Mouse (Mus musculus) heart, adult 18-20 months (tissue): ENCODE measurements around the gene Ctdspl. TPM values are rescaled to one million over a fixed set of nuclear protein-coding genes. Genes with fewer than 3 reads are reported as not detected.

Source experiments
- microRNA-seq, 2 experiments: library from miRNA; unstranded; fragments of <30 nt; microRNA quantifications; one replicate each; pipeline ENCODE4 v1.2.0; 2022
- total RNA-seq, 2 experiments: library from RNA; stranded (reverse); gene quantifications; 2 replicates each; pipeline ENCODE4 v1.2.3; 2021

Ctdspl gene
- total RNA-seq, 2 experiments from 2014 or later, result 10.6 to 12.8 TPM

Small RNA genes lying within 50 kb of the gene (microRNA-seq; reads per million reads assigned to microRNA genes)
- 68.7 to 200 reads per million in 2 experiments for gene Mir26a-1

Other genes with a start within 250 kb of the Ctdspl start
- gene Vill, start 126.3 kb downstream of the Ctdspl start, total RNA-seq, result 1 to 10 TPM in 1 of 2 experiments, under 1 TPM in 1; 0.42 to 1.3 TPM
- 10 to 100 TPM; 14.1 to 16.5 TPM for gene Plcd1, start 167.0 kb downstream of the Ctdspl start, total RNA-seq
- gene Dlec1, start 176.0 kb downstream of the Ctdspl start, total RNA-seq, result under 1 TPM in 1 of 2 experiments, not detected in 1; 0.64 TPM
- 1 to 10 TPM; 1.7 to 4.3 TPM for gene Acaa1b, start 230.6 kb downstream of the Ctdspl start, total RNA-seq
- gene Gm47289, start 232.7 kb downstream of the Ctdspl start, total RNA-seq, result not detected